Mouse (Mus musculus) heart, adult 11 months (tissue): ENCODE data around the gene 2410004B18Rik.
"Not testable (repeated sequence)": the region's sequence is repeated elsewhere in the genome, so short reads cannot be mapped to it uniquely, and the experiment has no call there.

ENCODE experiments used
- DNase-seq: peaks from one replicate; pipeline ENCODE4 v3.0.0; 2022

2410004B18Rik gene

GRCm38 (mm10) chr3:145937505-145938404 is at the start of gene 2410004B18Rik:
TSS of gene 2410004B18Rik (plus strand) at chr3:145938014.
- DNase-seq: peak; percentile 99

GRCm38 (mm10) chr3:145890346-145891132 is 47.3 kb upstream of the 2410004B18Rik start:
- no peak for DNase-seq

- no peak for DNase-seq
These were observed 45.4 kb upstream of the 2410004B18Rik start for GRCm38 (mm10) chr3:145892451-145892850.

- DNase-seq: no peak
These were observed 43.7 kb upstream of the 2410004B18Rik start for GRCm38 (mm10) chr3:145894131-145894530.

GRCm38 (mm10) chr3:145897749-145898148 is 40.1 kb upstream of the 2410004B18Rik start:
- peak; percentile 98 for DNase-seq

- DNase-seq: peak; percentile 98
These were observed 38.0 kb upstream of the 2410004B18Rik start for GRCm38 (mm10) chr3:145899832-145900231.

- no peak for DNase-seq
These were observed 34.3 kb upstream of the 2410004B18Rik start for GRCm38 (mm10) chr3:145903530-145903929.

- DNase-seq: no peak
These were observed 32.7 kb upstream of the 2410004B18Rik start for GRCm38 (mm10) chr3:145904850-145905776.

- DNase-seq: no peak
These were observed 31.2 kb upstream of the 2410004B18Rik start for GRCm38 (mm10) chr3:145906582-145906981.

GRCm38 (mm10) chr3:145912512-145912911 is 25.3 kb upstream of the 2410004B18Rik start:
- DNase-seq: no peak

- DNase-seq: no peak
These were observed 24.6 kb upstream of the 2410004B18Rik start for GRCm38 (mm10) chr3:145913263-145913662.

GRCm38 (mm10) chr3:145913942-145914341 is 23.9 kb upstream of the 2410004B18Rik start:
- not testable (repeated sequence) for DNase-seq

GRCm38 (mm10) chr3:145916374-145916773 is 21.4 kb upstream of the 2410004B18Rik start:
- no peak for DNase-seq

- DNase-seq: no peak
These were observed 21.0 kb upstream of the 2410004B18Rik start for GRCm38 (mm10) chr3:145916826-145917225.

GRCm38 (mm10) chr3:145922019-145922854 is 15.6 kb upstream of the 2410004B18Rik start, which contains the start of gene Bcl10:
TSS of gene Bcl10 (plus strand) at chr3:145922804.
- peak; percentile 94 for DNase-seq

- no peak for DNase-seq
These were observed 14.8 kb upstream of the 2410004B18Rik start for GRCm38 (mm10) chr3:145922971-145923370.

- DNase-seq: peak; percentile 100
These were observed 13.8 kb upstream of the 2410004B18Rik start for GRCm38 (mm10) chr3:145923874-145924577.

GRCm38 (mm10) chr3:145924649-145925337 is 13.0 kb upstream of the 2410004B18Rik start:
- DNase-seq: peak; percentile 97

- DNase-seq: no peak
These were observed 12.3 kb upstream of the 2410004B18Rik start for GRCm38 (mm10) chr3:145925506-145925905.
